Mouse (Mus musculus) thymus, postnatal 0 days (tissue): Measurements from ENCODE around the gene Rrp1. TPM values are rescaled to one million over a fixed set of nuclear protein-coding genes. Genes with fewer than 3 reads are reported as not detected.
"Not testable (repeated sequence)": the region's sequence is repeated elsewhere in the genome, so short reads cannot be mapped to it uniquely, and the experiment has no call there.

ENCODE experiments used
- DNase-seq: peaks from one replicate; pipeline ENCODE4 v3.0.0-alpha.2; 2015; ENCODE audit warnings: low spot score
- polyA plus RNA-seq: library from polyadenylated mRNA; unstranded; fragments of >200 nt; fragmentation: Nextera tagmentation; extraction: Ambion mirVana; gene quantifications from 2 replicates; pipeline ENCODE4 v1.2.1, GENCODE M21; 2015

Rrp1 gene
- polyA plus RNA-seq, 1 experiment from 2014 or later: 391 TPM

GRCm38 (mm10) chr10:78385520-78385919, 27.3 kb downstream of the Rrp1 start:
- peak; percentile 52 for DNase-seq

GRCm38 (mm10) chr10:78383567-78383966, 29.3 kb downstream of the Rrp1 start:
- no peak for DNase-seq

GRCm38 (mm10) chr10:78378516-78378915, 34.3 kb downstream of the Rrp1 start:
- DNase-seq: no peak

GRCm38 (mm10) chr10:78372681-78373668, 39.9 kb downstream of the Rrp1 start:
- DNase-seq: peak; percentile 77

- DNase-seq: no peak
Measured at GRCm38 (mm10) chr10:78371746-78372145, 41.1 kb downstream of the Rrp1 start.

- no peak for DNase-seq
Measured at GRCm38 (mm10) chr10:78367586-78367985, 45.3 kb downstream of the Rrp1 start.

- no peak for DNase-seq
Measured at GRCm38 (mm10) chr10:78366851-78367312, 46.0 kb downstream of the Rrp1 start.

GRCm38 (mm10) chr10:78366195-78366834, 46.5 kb downstream of the Rrp1 start:
- no peak for DNase-seq

GRCm38 (mm10) chr10:78365555-78365954, 47.3 kb downstream of the Rrp1 start:
- DNase-seq: no peak

GRCm38 (mm10) chr10:78364106-78364505, 48.7 kb downstream of the Rrp1 start:
- DNase-seq: no peak

- DNase-seq: no peak
Measured at GRCm38 (mm10) chr10:78363366-78363765, 49.5 kb downstream of the Rrp1 start.

- DNase-seq: no peak
Measured at GRCm38 (mm10) chr10:78361951-78362350, 50.9 kb downstream of the Rrp1 start.

GRCm38 (mm10) chr10:78360290-78360711, 52.5 kb downstream of the Rrp1 start:
- DNase-seq: no peak

GRCm38 (mm10) chr10:78358999-78359398, 53.8 kb downstream of the Rrp1 start:
- not testable (repeated sequence) for DNase-seq

- no peak for DNase-seq
Measured at GRCm38 (mm10) chr10:78358266-78358665, 54.6 kb downstream of the Rrp1 start.

GRCm38 (mm10) chr10:78357742-78358141, 55.1 kb downstream of the Rrp1 start:
- DNase-seq: no peak

- DNase-seq: no peak
Measured at GRCm38 (mm10) chr10:78355931-78356593, 56.8 kb downstream of the Rrp1 start.

GRCm38 (mm10) chr10:78353196-78353595, 59.6 kb downstream of the Rrp1 start:
- no peak for DNase-seq

GRCm38 (mm10) chr10:78352666-78353030, 60.2 kb downstream of the Rrp1 start:
- no peak for DNase-seq

- peak; percentile 71 for DNase-seq
Measured at GRCm38 (mm10) chr10:78351887-78352665, 60.8 kb downstream of the Rrp1 start, which contains the start of gene Agpat3. Agpat3 (minus strand) TSS chr10:78352489.

GRCm38 (mm10) chr10:78351564-78351886, 61.3 kb downstream of the Rrp1 start:
- peak; percentile 20 for DNase-seq
